Mouse (Mus musculus): ENCODE data around the gene Rlf.

- TF ChIP-seq CTCF (IDR thresholded peaks at IDR 0.05; ENCODE audit: low read depth, low read length) (no peak), POLR2A (IDR thresholded peaks at IDR 0.05; ENCODE audit: insufficient read depth, low read length) (no peak)
Measured at GRCm38 (mm10) chr4:121239878-121240277, 25.0 kb upstream of the Rlf start.
